Mouse (Mus musculus) limb, embryonic 10.5 days (tissue): Measurements from ENCODE around the gene Aebp1. TPM values are rescaled to one million over a fixed set of nuclear protein-coding genes. Genes with fewer than 3 reads are reported as not detected.

ENCODE experiments used
- DNase-seq: peaks from one replicate; pipeline ENCODE4 v3.0.0-alpha.2; 2017; ENCODE audit warnings: low spot score
- H3K27ac ChIP-seq: fragments of 300-500 bp; sonication (generic); 2 replicates; pipeline ENCODE4 v1.5.1; 2016; ENCODE audit warnings: mild to moderate bottlenecking
- H3K27me3 ChIP-seq: fragments of 300-500 bp; sonication (generic); 2 replicates; pipeline ENCODE4 v1.6.1; 2016; ENCODE audit warnings: low read depth, mild to moderate bottlenecking; ENCODE audit not compliant: poor library complexity, severe bottlenecking
- H3K36me3 ChIP-seq: fragments of 300-500 bp; sonication (generic); 2 replicates; pipeline ENCODE4 v1.6.1; 2016; ENCODE audit warnings: mild to moderate bottlenecking, moderate library complexity
- H3K4me1 ChIP-seq: fragments of 300-500 bp; sonication (generic); 2 replicates; pipeline ENCODE4 v1.6.1; 2016
- H3K4me3 ChIP-seq: fragments of 300-500 bp; sonication (generic); 2 replicates; pipeline ENCODE4 v1.5.1; 2016; ENCODE audit warnings: mild to moderate bottlenecking, moderate library complexity
- H3K9me3 ChIP-seq: fragments of 300-500 bp; sonication (generic); replicated peaks from 2 replicates; pipeline ENCODE4 v1.6.1; 2016; ENCODE audit warnings: mild to moderate bottlenecking
- WGBS: fragments of 180-500 bp; shearing (Covaris S2); methylation state at CpG from one replicate; pipeline ENCODE4 v1.1.7; 2016; 5-methylcytosine and 5-hydroxymethylcytosine counted together
- polyA plus RNA-seq: library from polyadenylated mRNA; unstranded; fragments of >200 nt; fragmentation: Nextera tagmentation; extraction: Ambion mirVana; gene quantifications from 2 replicates; pipeline ENCODE4 v1.2.1, GENCODE M21; 2016

Aebp1 gene
- polyA plus RNA-seq, 1 experiment from 2014 or later = 8.2 TPM

GRCm38 (mm10) chr11:5859883-5860550 is 1.7 kb upstream of the Aebp1 start:
- H3K27me3 ChIP-seq = peaks cover 52% of the 10 kb centered on the region
- DNase-seq = no peak
- peaks cover 4% of the 10 kb centered on the region for H3K36me3 ChIP-seq
- H3K27ac ChIP-seq = no peak overlapping the region; the same call in 1 of the 2 replicates
- no peaks in the 10 kb centered on the region for H3K9me3 ChIP-seq
- H3K4me1 ChIP-seq = peaks cover 31% of the 10 kb centered on the region
- 85% methylated on average over 13 of the region's 13 CpGs for WGBS
- H3K4me3 ChIP-seq = no peak overlapping the region

- H3K4me3 ChIP-seq = no peak overlapping the region
Observed at GRCm38 (mm10) chr11:5860639-5861038, 1.1 kb upstream of the Aebp1 start.

GRCm38 (mm10) chr11:5862394-5863105 is 803 bp downstream of the Aebp1 start:
- DNase-seq = no peak
- H3K27me3 ChIP-seq = peaks cover 52% of the 10 kb centered on the region
- 16% methylated on average over 15 of the region's 15 CpGs for WGBS
- peak overlapping the region; percentile 53 for H3K4me3 ChIP-seq
- peaks cover 14% of the 10 kb centered on the region for H3K36me3 ChIP-seq
- peak overlapping the region; percentile 81 for H3K27ac ChIP-seq
- H3K9me3 ChIP-seq = no peaks in the 10 kb centered on the region
- H3K4me1 ChIP-seq = peaks cover 31% of the 10 kb centered on the region

More at GRCm38 (mm10) chr11:5860639-5861038, 1.1 kb upstream of the Aebp1 start:
- no peak for DNase-seq
- H3K36me3 ChIP-seq = peaks cover 6% of the 10 kb centered on the region
- no peaks in the 10 kb centered on the region for H3K9me3 ChIP-seq
- whole genome bisulfite sequencing = 76% methylated on average over 6 of the region's 6 CpGs
- H3K27me3 ChIP-seq = peaks cover 52% of the 10 kb centered on the region
- peaks cover 29% of the 10 kb centered on the region for H3K4me1 ChIP-seq
- H3K27ac ChIP-seq = no peak overlapping the region

GRCm38 (mm10) chr11:5867196-5867595 is 5.4 kb downstream of the Aebp1 start:
- peaks cover 21% of the 10 kb centered on the region for H3K4me1 ChIP-seq
- H3K36me3 ChIP-seq = peaks cover 59% of the 10 kb centered on the region
- DNase-seq = no peak
- H3K9me3 ChIP-seq = no peaks in the 10 kb centered on the region
- no peak overlapping the region for H3K27ac ChIP-seq
- peaks cover 22% of the 10 kb centered on the region for H3K27me3 ChIP-seq
- 92% methylated on average over 2 of the region's 2 CpGs for WGBS
- no peak overlapping the region for H3K4me3 ChIP-seq

GRCm38 (mm10) chr11:5868324-5868723 is 6.6 kb downstream of the Aebp1 start:
- peaks cover 71% of the 10 kb centered on the region for H3K36me3 ChIP-seq
- no peak overlapping the region for H3K27ac ChIP-seq
- no peak overlapping the region for H3K4me3 ChIP-seq
- no peaks in the 10 kb centered on the region for H3K9me3 ChIP-seq
- H3K27me3 ChIP-seq = peaks cover 11% of the 10 kb centered on the region
- WGBS = 93% methylated on average over 12 of the region's 12 CpGs
- no peak for DNase-seq
- H3K4me1 ChIP-seq = peaks cover 9% of the 10 kb centered on the region

- DNase-seq = no peak
- H3K9me3 ChIP-seq = no peaks in the 10 kb centered on the region
- H3K4me3 ChIP-seq = no peak overlapping the region
- H3K27me3 ChIP-seq = 0 out of 2 replicates have a peak, but pooled peaks cover under 1% of the 10 kb centered on the region
- H3K36me3 ChIP-seq = peaks cover 81% of the 10 kb centered on the region
- peaks cover 9% of the 10 kb centered on the region; the same call in 1 of the 2 replicates for H3K4me1 ChIP-seq
- 95% methylated on average over 16 of the region's 16 CpGs for WGBS
- peak overlapping the region; percentile 14; the same call in 1 of the 2 replicates for H3K27ac ChIP-seq
Observed at GRCm38 (mm10) chr11:5869331-5869730, 7.6 kb downstream of the Aebp1 start.

- Histone ChIP-seq H3K36me3 (peaks cover 84% of the 10 kb centered on the region), H3K4me1 (peaks cover 9% of the 10 kb centered on the region; the same call in 1 of the 2 replicates), H3K9me3 (no peaks in the 10 kb centered on the region), H3K27me3 (no peaks in the 10 kb centered on the region), H3K4me3 (no peak overlapping the region), H3K27ac (no peak overlapping the region)
- 93% methylated on average over 16 of the region's 16 CpGs for WGBS
- DNase-seq = no peak
Observed at GRCm38 (mm10) chr11:5870069-5870468, 8.3 kb downstream of the Aebp1 start.

GRCm38 (mm10) chr11:5872707-5873106 is 11.0 kb downstream of the Aebp1 start:
- 96% methylated on average over 11 of the region's 11 CpGs for WGBS

GRCm38 (mm10) chr11:5873192-5873591 is 11.4 kb downstream of the Aebp1 start:
- DNase-seq = no peak
- Histone ChIP-seq H3K27ac (no peak overlapping the region), H3K9me3 (no peaks in the 10 kb centered on the region), H3K36me3 (peaks cover 86% of the 10 kb centered on the region), H3K27me3 (no peaks in the 10 kb centered on the region), H3K4me1 (peaks cover 22% of the 10 kb centered on the region), H3K4me3 (no peak overlapping the region)
- WGBS = 96% methylated on average over 9 of the region's 9 CpGs

More at GRCm38 (mm10) chr11:5872707-5873106, 11.0 kb downstream of the Aebp1 start:
- H3K27me3 ChIP-seq = no peaks in the 10 kb centered on the region
- peaks cover 19% of the 10 kb centered on the region for H3K4me1 ChIP-seq
- no peaks in the 10 kb centered on the region for H3K9me3 ChIP-seq
- H3K4me3 ChIP-seq = no peak overlapping the region
- no peak overlapping the region for H3K27ac ChIP-seq
- H3K36me3 ChIP-seq = peaks cover 91% of the 10 kb centered on the region
- no peak for DNase-seq

GRCm38 (mm10) chr11:5877421-5877820 is 15.7 kb downstream of the Aebp1 start:
- H3K27ac ChIP-seq = peak overlapping the region; percentile 90
- no peaks in the 10 kb centered on the region for H3K27me3 ChIP-seq
- H3K4me1 ChIP-seq = peaks cover 34% of the 10 kb centered on the region
- 8% methylated on average over 5 of the region's 5 CpGs for WGBS
- H3K36me3 ChIP-seq = peaks cover 44% of the 10 kb centered on the region
- DNase-seq = no peak
- no peaks in the 10 kb centered on the region for H3K9me3 ChIP-seq
- H3K4me3 ChIP-seq = peak overlapping the region; percentile 73

- peak; percentile 99 for DNase-seq
- H3K4me3 ChIP-seq = peak within 1 kb of the TSS; percentile 73
- peaks cover 34% of the 10 kb centered on the region for H3K4me1 ChIP-seq
- peak within 1 kb of the TSS; percentile 90 for H3K27ac ChIP-seq
- H3K9me3 ChIP-seq = no peaks in the 10 kb centered on the region
- no peaks in the 10 kb centered on the region for H3K27me3 ChIP-seq
- WGBS = under 1% methylated on average over 52 of the region's 52 CpGs
- peaks cover 38% of the 10 kb centered on the region for H3K36me3 ChIP-seq
Observed at GRCm38 (mm10) chr11:5877921-5878526, 16.3 kb downstream of the Aebp1 start, which contains the start of gene Pold2. Gene Pold2 (minus strand): TSS chr11:5878292.

GRCm38 (mm10) chr11:5878661-5879060 is 16.9 kb downstream of the Aebp1 start:
- H3K27ac ChIP-seq = peak overlapping the region; percentile 90
- H3K36me3 ChIP-seq = peaks cover 32% of the 10 kb centered on the region
- no peaks in the 10 kb centered on the region for H3K27me3 ChIP-seq
- peaks cover 34% of the 10 kb centered on the region for H3K4me1 ChIP-seq
- 58% methylated on average over 8 of the region's 8 CpGs for WGBS
- no peaks in the 10 kb centered on the region for H3K9me3 ChIP-seq
- DNase-seq = no peak
- H3K4me3 ChIP-seq = peak overlapping the region; percentile 73

- Histone ChIP-seq H3K4me3 (no peak overlapping the region), H3K36me3 (peaks cover 20% of the 10 kb centered on the region), H3K27me3 (no peaks in the 10 kb centered on the region), H3K4me1 (peaks cover 34% of the 10 kb centered on the region), H3K27ac (no peak overlapping the region), H3K9me3 (no peaks in the 10 kb centered on the region)
- peak; percentile 81 for DNase-seq
- 57% methylated on average over 5 of the region's 5 CpGs for WGBS
Observed at GRCm38 (mm10) chr11:5879905-5880304, 18.2 kb downstream of the Aebp1 start.
